Mouse (Mus musculus): ENCODE data around the gene Acss2.

GRCm38 (mm10) chr2:155524378-155524777 is 6.6 kb downstream of the Acss2 start:
- TF ChIP-seq CTCF (IDR thresholded peaks at IDR 0.05; ENCODE audit: control insufficient read depth, insufficient read depth, insufficient read length) (no peak), MYOG (IDR thresholded peaks at IDR 0.05; ENCODE audit: control insufficient read depth, extremely low read depth, insufficient read length) (no peak), USF1 (IDR thresholded peaks at IDR 0.05; ENCODE audit: low read depth) (no peak)
